Mouse (Mus musculus) small intestine, adult 2 months (tissue): ENCODE measurements around the gene Rcbtb2.

Experiments
- CTCF ChIP-seq: fragments of 200-500 bp; IDR thresholded peaks from 2 replicates; pipeline ENCODE4 v1.5.1; 2012; ENCODE audit warnings: low read depth, mild to moderate bottlenecking, control low read depth, inconsistent platforms, low read length, moderate library complexity, mixed read lengths; ENCODE audit not compliant: insufficient replicate concordance, insufficient read length; ENCODE audit errors: extremely low read depth
- POLR2A ChIP-seq: fragments of 200-500 bp; IDR thresholded peaks from 2 replicates; pipeline ENCODE4 v1.6.1; 2012; ENCODE audit warnings: low read depth, mild to moderate bottlenecking, control low read depth, inconsistent platforms, low read length, moderate library complexity

GRCm38 (mm10) chr14:73176266-73176665 lies 53.4 kb downstream of the Rcbtb2 start:
- TF ChIP-seq POLR2A (no peak), CTCF (no peak)
